Mouse (Mus musculus): ENCODE measurements around the gene Tekt4. TPM values are rescaled to one million over a fixed set of nuclear protein-coding genes. Genes with fewer than 3 reads are reported as not detected.

The Tekt4 gene
- polyA plus RNA-seq, 1 experiment from 2014 or later, result not detected

- Histone ChIP-seq H3K27me3 (no peaks in the 10 kb centered on the region), H3K4me3 (replicated peaks) (no peak overlapping the region), H3K4me2 (no peak overlapping the region)
Observed at GRCm38 (mm10) chr17:25464091-25464490, 9.7 kb downstream of the Tekt4 start.

GRCm38 (mm10) chr17:25466257-25466656 is 11.8 kb downstream of the Tekt4 start:
- peaks cover 21% of the 10 kb centered on the region for H3K4me1 ChIP-seq

More at GRCm38 (mm10) chr17:25464091-25464490, 9.7 kb downstream of the Tekt4 start:
- Histone ChIP-seq H3K36me3 (no peaks in the 10 kb centered on the region), H3K4me1 (peaks cover 18% of the 10 kb centered on the region; the same call in 1 of the 2 replicates), H3K9ac (no peak overlapping the region), H3K27ac (no peak overlapping the region), H3K9me3 (replicated peaks) (no peaks in the 10 kb centered on the region)
- 76% methylated on average over 4 of the region's 4 CpGs for WGBS
- ATAC-seq (replicated peaks; ENCODE audit: low FRiP score), result no peak

GRCm38 (mm10) chr17:25467781-25468180 is 13.4 kb downstream of the Tekt4 start:
- Histone ChIP-seq H3K27me3 (peaks cover 10% of the 10 kb centered on the region), H3K36me3 (no peaks in the 10 kb centered on the region), H3K27ac (no peak overlapping the region), H3K4me3 (replicated peaks) (no peak overlapping the region), H3K4me2 (no peak overlapping the region), H3K4me1 (peaks cover 22% of the 10 kb centered on the region), H3K9me3 (replicated peaks) (no peaks in the 10 kb centered on the region), H3K9ac (no peak overlapping the region)
- 71% methylated on average over 6 of the region's 6 CpGs for WGBS
- ATAC-seq (replicated peaks; ENCODE audit: low FRiP score), result no peak

More at GRCm38 (mm10) chr17:25466257-25466656, 11.8 kb downstream of the Tekt4 start:
- Histone ChIP-seq H3K4me2 (no peak overlapping the region), H3K36me3 (no peaks in the 10 kb centered on the region), H3K4me3 (replicated peaks) (no peak overlapping the region), H3K9me3 (replicated peaks) (no peaks in the 10 kb centered on the region), H3K9ac (no peak overlapping the region), H3K27ac (no peak overlapping the region), H3K27me3 (no peaks in the 10 kb centered on the region)
- 84% methylated on average over 2 of the region's 2 CpGs for WGBS
- ATAC-seq (replicated peaks; ENCODE audit: low FRiP score), result no peak

DNA sequence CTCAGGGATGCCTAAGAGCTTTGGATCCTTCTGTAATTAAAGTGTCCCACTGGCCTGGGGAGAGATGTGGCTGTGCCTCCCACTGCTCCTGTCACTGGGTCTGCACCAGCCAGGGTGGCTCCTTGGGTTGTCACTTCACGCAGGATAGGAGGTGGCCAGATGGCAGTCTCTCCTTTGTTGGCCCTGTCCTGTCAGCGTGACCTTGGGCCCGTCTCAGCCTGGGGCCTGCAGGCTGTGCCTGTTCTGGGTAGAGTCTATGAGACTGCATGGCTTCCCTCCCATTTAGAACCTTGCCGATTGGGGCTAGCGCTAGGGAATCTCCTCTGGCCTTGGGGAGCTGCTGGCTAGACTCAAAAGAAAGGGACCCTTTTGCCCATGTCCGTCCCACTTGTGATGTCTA is 13.9 kb downstream of the Tekt4 start:
- H3K27me3 ChIP-seq, result peaks cover 14% of the 10 kb centered on the region
- no peak for ATAC-seq (replicated peaks; ENCODE audit: low FRiP score)
- H3K27ac ChIP-seq, result no peak overlapping the region
- H3K9me3 ChIP-seq (replicated peaks), result no peaks in the 10 kb centered on the region
- H3K4me2 ChIP-seq, result no peak overlapping the region
- peaks cover 17% of the 10 kb centered on the region for H3K4me1 ChIP-seq
- H3K36me3 ChIP-seq, result no peaks in the 10 kb centered on the region
- no peak overlapping the region for H3K4me3 ChIP-seq (replicated peaks)
- 70% methylated on average over 6 of the region's 6 CpGs for WGBS
- H3K9ac ChIP-seq, result no peak overlapping the region

GRCm38 (mm10) chr17:25469798-25470197 is 15.4 kb downstream of the Tekt4 start:
- no peak overlapping the region for H3K4me3 ChIP-seq (replicated peaks)
- ATAC-seq (replicated peaks; ENCODE audit: low FRiP score), result peak; percentile 31; the same call in 1 of the 2 replicates
- H3K36me3 ChIP-seq, result no peaks in the 10 kb centered on the region
- H3K27me3 ChIP-seq, result peaks cover 21% of the 10 kb centered on the region
- no peaks in the 10 kb centered on the region for H3K9me3 ChIP-seq (replicated peaks)
- 35% methylated on average over 8 of the region's 8 CpGs for WGBS
- H3K4me2 ChIP-seq, result no peak overlapping the region
- H3K9ac ChIP-seq, result no peak overlapping the region
- H3K4me1 ChIP-seq, result peaks cover 20% of the 10 kb centered on the region
- H3K27ac ChIP-seq, result no peak overlapping the region

DNA sequence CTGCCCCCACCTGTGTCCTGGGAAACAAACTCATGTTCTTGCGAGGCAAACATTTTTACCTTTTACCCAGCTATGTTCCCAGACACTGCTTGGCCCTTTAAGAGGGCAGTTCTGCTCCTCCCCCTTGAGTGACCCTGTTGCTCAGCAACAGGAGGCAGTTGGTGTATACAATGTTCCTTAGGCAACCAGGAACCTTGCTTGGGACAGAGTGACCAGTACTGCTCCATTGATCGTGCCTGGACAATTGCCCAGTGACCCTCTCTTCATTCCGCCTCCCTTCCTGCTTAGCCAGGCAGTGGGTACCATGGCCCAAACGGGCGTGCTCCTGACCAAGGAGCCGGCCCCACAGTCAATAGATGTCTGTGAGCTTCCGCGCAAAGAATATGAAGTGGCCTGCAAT is 17.0 kb downstream of the Tekt4 start:
- 55% methylated on average over 8 of the region's 8 CpGs for WGBS
- Histone ChIP-seq H3K36me3 (no peaks in the 10 kb centered on the region), H3K27ac (no peak overlapping the region), H3K4me1 (peaks cover 21% of the 10 kb centered on the region), H3K4me2 (peak overlapping the region; percentile 27; the same call in 1 of the 2 replicates), H3K27me3 (peaks cover 35% of the 10 kb centered on the region), H3K4me3 (replicated peaks) (no peak overlapping the region), H3K9me3 (replicated peaks) (no peaks in the 10 kb centered on the region), H3K9ac (no peak overlapping the region)
- ATAC-seq (replicated peaks; ENCODE audit: low FRiP score), result no peak

GRCm38 (mm10) chr17:25472044-25472443 is 17.6 kb downstream of the Tekt4 start:
- H3K27me3 ChIP-seq, result peaks cover 39% of the 10 kb centered on the region
- H3K36me3 ChIP-seq, result no peaks in the 10 kb centered on the region
- no peak overlapping the region for H3K9ac ChIP-seq
- H3K9me3 ChIP-seq (replicated peaks), result no peaks in the 10 kb centered on the region
- no peak overlapping the region for H3K4me3 ChIP-seq (replicated peaks)
- ATAC-seq (replicated peaks; ENCODE audit: low FRiP score), result no peak
- H3K4me2 ChIP-seq, result peak overlapping the region; percentile 27; the same call in 1 of the 2 replicates
- peaks cover 21% of the 10 kb centered on the region for H3K4me1 ChIP-seq
- H3K27ac ChIP-seq, result no peak overlapping the region
- 45% methylated on average over 14 of the region's 14 CpGs for WGBS

- under 1% methylated on average over 38 of the region's 38 CpGs for WGBS
- H3K36me3 ChIP-seq, result no peaks in the 10 kb centered on the region
- H3K4me2 ChIP-seq, result peak overlapping the region; percentile 89
- H3K27ac ChIP-seq, result no peak overlapping the region
- ATAC-seq (replicated peaks; ENCODE audit: low FRiP score), result peak; percentile 79
- H3K4me1 ChIP-seq, result peaks cover 21% of the 10 kb centered on the region
- peak overlapping the region; percentile 47; the same call in 1 of the 2 replicates for H3K9ac ChIP-seq
- H3K27me3 ChIP-seq, result peaks cover 43% of the 10 kb centered on the region
- H3K4me3 ChIP-seq (replicated peaks), result peak overlapping the region; percentile 49
- H3K9me3 ChIP-seq (replicated peaks), result no peaks in the 10 kb centered on the region
Observed at GRCm38 (mm10) chr17:25474330-25475077, 20.1 kb downstream of the Tekt4 start.

DNA sequence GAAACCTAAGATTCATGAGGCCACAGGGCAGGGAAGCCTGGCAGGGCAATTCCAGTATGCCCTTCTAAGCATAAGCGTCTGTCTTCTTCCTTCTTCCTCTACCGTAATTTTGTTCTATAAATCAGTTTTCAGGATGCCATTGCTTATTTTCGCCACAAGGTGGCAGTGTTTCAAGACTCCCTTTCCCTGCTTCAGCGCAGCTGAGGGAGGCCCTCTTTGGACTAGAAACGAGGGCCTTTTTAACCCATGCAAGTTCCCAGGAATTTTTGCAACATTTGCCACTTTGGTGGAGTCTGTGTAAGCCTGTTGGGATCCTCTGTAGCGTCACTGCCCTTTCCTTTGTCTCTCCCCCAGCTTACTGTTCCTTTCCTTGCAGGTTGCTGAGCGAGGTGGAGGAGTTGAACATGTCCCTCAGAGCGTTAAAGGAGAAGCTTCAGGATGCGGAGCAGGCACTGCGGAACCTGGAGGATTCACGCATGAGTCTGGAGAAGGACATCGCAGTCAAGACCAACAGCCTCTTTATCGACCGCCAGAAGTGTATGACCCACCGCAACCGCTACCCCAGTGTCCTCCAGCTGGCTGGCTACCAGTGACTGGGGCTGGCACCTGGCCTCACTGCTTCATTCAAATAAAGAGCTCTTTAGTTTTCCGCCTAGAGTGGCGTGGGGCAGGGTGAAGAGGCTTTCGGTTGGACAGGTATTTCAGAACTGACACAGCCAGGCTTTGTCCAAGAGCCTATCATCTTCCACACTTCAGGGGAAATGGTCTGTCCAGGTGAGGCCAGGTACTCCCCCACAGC is 21.7 kb downstream of the Tekt4 start:
- H3K27ac ChIP-seq, result no peak overlapping the region
- peaks cover 19% of the 10 kb centered on the region for H3K4me1 ChIP-seq
- no peaks in the 10 kb centered on the region for H3K36me3 ChIP-seq
- no peak overlapping the region for H3K4me2 ChIP-seq
- 39% methylated on average over 19 of the region's 19 CpGs for whole genome bisulfite sequencing
- H3K9me3 ChIP-seq (replicated peaks), result no peaks in the 10 kb centered on the region
- no peak overlapping the region for H3K9ac ChIP-seq
- H3K27me3 ChIP-seq, result peaks cover 48% of the 10 kb centered on the region
- no peak for ATAC-seq (replicated peaks; ENCODE audit: low FRiP score)
- no peak overlapping the region for H3K4me3 ChIP-seq (replicated peaks)

GRCm38 (mm10) chr17:25480152-25480551 is 25.7 kb downstream of the Tekt4 start:
- H3K36me3 ChIP-seq, result no peaks in the 10 kb centered on the region
- H3K27ac ChIP-seq, result no peak overlapping the region
- no peaks in the 10 kb centered on the region for H3K4me1 ChIP-seq
- peaks cover 35% of the 10 kb centered on the region for H3K27me3 ChIP-seq
- WGBS, result 51% methylated on average over 8 of the region's 8 CpGs
- ATAC-seq (replicated peaks; ENCODE audit: low FRiP score), result no peak
- H3K4me3 ChIP-seq (replicated peaks), result no peak overlapping the region
- no peaks in the 10 kb centered on the region for H3K9me3 ChIP-seq (replicated peaks)
- no peak overlapping the region for H3K9ac ChIP-seq
- no peak overlapping the region for H3K4me2 ChIP-seq

DNA sequence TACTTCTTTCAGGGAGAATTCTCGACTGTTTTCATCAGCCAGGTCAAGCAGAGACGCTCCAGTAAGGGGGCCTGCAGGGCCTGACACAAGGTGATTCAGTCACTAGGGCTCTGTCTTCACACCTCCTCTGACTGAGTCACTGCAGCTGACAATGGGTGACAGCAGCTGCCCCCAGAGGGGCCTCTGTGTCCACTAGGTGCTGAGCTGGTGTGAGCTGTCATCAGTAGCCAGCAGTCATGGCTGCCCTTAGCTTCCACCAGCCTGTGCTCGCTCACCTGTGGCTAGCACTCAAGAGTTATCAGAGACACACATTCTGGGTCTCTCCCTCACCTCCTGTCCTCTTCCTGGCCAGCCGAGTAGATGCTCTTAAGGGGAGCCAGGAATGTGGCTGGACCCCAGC is 26.4 kb downstream of the Tekt4 start:
- Histone ChIP-seq H3K36me3 (no peaks in the 10 kb centered on the region), H3K27me3 (peaks cover 29% of the 10 kb centered on the region), H3K9ac (no peak overlapping the region), H3K4me1 (no peaks in the 10 kb centered on the region), H3K4me2 (no peak overlapping the region), H3K4me3 (replicated peaks) (no peak overlapping the region), H3K9me3 (replicated peaks) (no peaks in the 10 kb centered on the region), H3K27ac (no peak overlapping the region)
- no peak for ATAC-seq (replicated peaks; ENCODE audit: low FRiP score)
- WGBS, result 49% methylated on average over 4 of the region's 4 CpGs

DNA sequence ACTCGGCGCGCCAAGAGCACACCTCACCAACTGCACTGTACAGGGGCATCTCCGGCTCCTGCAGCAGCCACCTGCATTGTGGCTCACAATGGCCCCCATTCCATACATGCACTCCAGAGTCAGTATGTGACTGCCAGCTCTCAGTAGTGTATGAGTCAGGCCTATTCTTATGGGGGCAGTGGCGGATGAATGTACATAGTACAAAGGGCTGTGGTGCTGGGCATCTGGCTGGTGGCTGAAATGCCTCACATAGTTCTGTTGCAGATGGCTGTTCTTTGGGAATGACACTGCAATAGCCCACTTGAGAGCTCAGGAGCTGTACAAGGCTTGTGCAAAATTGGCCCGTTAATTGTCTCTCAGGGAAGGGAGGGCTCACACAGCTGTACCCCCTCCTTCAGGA is 27.7 kb downstream of the Tekt4 start:
- Histone ChIP-seq H3K9me3 (replicated peaks) (no peaks in the 10 kb centered on the region), H3K4me3 (replicated peaks) (no peak overlapping the region), H3K36me3 (no peaks in the 10 kb centered on the region), H3K4me1 (no peaks in the 10 kb centered on the region), H3K9ac (no peak overlapping the region), H3K4me2 (no peak overlapping the region), H3K27ac (no peak overlapping the region), H3K27me3 (peaks cover 21% of the 10 kb centered on the region; the same call in 1 of the 2 replicates)
- 83% methylated on average over 6 of the region's 6 CpGs for WGBS
- no peak for ATAC-seq (replicated peaks; ENCODE audit: low FRiP score)

Measured in kidney, embryonic 15.5 days (tissue).